Mouse (Mus musculus) liver, embryonic 14 days (tissue): Measurements from ENCODE around the gene Tmem110. TPM values are rescaled to one million over a fixed set of nuclear protein-coding genes. Genes with fewer than 3 reads are reported as not detected.

Experiments used
- polyA plus RNA-seq: library from polyadenylated mRNA; depleted of rRNA; stranded (reverse); fragments of >200 nt; gene quantifications from 2 replicates; pipeline ENCODE4 v1.2.3, GENCODE M21; 2012; rRNA removed

Gene Tmem110
- 5.8 and 6.3 TPM in 2 replicates for polyA plus RNA-seq

DNA sequence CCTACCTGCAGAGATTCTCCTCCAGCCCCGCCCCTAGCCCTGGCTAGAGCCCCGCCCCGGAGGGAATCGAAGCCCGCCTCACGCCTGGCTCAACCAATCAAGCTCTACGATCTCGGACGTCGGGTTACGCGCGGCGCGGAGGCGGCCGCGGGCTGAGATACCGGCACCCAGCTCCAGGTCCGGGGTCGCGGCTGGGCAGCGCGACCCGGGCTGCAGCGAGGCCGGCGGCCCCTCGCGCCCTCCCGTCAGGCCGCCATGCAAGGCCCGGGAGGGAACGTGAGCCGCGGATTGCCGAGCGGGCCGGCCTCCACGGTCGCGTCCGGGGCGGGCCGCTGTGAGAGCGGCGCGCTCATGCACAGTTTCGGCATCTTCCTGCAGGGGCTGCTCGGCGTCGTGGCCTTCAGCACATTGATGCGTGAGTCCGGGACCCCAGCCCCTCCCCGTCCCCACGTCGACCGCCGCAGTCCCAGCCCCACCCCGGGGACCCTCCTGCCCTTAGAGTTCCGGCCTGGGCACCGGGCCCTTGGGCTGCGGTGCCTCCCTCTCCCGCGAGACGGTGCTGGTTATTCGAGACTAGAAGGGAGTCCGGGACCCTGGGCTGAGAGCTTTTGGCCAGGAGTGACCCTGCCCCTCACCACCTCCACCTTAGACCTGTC, at the start of gene Tmem110:
Gene Tmem110, plus strand, starts transcription at position 115 of the 656 bp plus-strand sequence.

DNA sequence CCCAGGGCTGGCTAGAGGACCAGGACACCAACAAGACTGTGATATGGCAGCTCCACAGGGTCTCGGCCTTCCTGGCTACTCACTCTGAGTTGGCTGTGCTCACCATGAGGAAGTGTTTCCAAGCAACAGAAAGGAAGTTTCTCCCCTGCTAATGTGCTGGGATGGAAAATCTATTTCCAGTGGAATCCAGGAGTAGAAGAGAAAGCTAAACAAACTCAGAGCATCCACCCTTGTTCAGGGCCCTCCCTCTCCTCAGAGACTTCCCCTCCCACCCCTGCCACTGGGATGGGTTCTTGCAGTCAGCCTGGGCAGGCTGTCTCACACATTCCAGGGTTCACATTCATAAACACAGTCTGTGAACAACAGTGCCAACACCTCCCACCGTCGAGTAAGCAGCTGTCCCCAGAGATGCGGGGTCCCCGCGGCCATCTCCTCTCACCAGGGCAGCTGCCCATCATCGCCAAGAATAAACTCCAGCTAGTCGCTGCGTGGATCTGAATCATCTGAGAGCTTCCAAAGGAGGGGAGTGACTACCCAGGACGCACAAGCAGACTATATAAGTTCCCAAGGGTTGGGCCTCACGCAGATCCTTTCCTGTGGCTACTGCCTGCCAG, 53.7 kb downstream of the Tmem110 start, which contains the start of gene Mustn1:
Gene Mustn1, plus strand, starts transcription at position 243 of the 614 bp plus-strand sequence.

DNA sequence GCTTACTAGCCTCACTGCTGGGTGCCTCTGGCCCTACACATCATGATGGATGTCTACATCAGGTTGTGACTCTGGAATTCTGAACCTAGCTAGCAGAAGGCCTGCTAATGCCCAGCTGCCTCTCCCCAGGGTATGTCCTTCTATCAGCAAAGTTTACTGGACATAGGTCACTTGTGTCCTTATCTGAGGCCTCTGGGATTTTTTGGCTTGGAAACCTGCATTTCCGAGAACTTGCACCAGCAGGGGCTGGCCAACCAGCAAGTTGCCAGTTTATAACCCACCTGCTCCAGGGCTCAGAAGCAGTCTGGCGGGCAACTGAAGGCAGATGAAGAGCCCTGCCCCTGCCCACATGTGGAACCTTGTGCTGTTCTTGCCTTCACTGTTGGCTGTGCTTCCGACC, 60.8 kb downstream of the Tmem110 start, which contains the start of gene Itih4:
Gene Itih4, plus strand, starts transcription at position 273 of the 400 bp plus-strand sequence.

DNA sequence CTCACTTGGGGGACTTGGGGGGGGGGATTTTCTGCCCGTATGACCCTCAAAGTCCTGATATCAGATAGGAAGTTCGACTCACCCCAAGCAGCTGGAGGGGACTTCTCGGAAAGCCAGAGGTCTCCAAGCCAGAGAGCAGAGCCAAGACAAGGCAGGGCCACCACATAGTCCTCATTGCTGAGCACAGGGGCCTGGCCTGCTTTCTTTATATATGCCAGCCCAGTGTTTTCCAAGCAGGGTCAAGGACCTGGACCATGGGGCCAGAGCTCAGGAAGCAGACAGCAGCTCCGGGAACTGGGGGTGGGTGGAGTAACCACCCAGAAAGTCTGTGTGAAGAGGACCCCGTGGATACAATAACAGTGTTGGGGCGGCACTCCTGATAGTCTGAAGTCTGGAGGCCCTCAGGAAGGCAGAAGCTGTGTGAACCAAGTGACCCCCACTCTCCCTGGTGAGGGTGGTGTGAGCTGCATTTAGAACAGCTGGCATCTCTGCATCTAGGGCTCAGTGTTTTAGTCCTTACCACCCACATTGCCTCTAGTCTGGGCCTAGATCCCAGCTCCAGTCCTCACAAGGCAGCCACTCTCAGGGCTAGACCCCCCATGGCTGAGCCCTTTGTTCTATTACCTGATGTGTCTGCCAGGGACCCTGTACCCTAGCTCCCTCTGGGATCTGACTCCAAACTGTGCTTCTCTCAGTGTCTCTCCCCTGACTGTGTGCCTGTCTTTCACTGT, 98.2 kb downstream of the Tmem110 start, which contains the start of gene Itih3:
Gene Itih3, minus strand, starts transcription at position 386 of the 731 bp plus-strand sequence.

Other genes starting within 250 kb of the Tmem110 start
- 15.0 and 19.7 TPM in 2 replicates for gene Prkcd, start 199.4 kb upstream of the Tmem110 start, polyA plus RNA-seq
- 3.0 and 3.4 TPM in 2 replicates for gene Rft1, start 171.2 kb upstream of the Tmem110 start, polyA plus RNA-seq
- 3.3 and 4.7 TPM in 2 replicates for gene Sfmbt1, start 110.7 kb upstream of the Tmem110 start, polyA plus RNA-seq
- gene Mustn1, start 53.6 kb downstream of the Tmem110 start, polyA plus RNA-seq: 0.68 and 0.80 TPM in 2 replicates
- 53.8 and 54.5 TPM in 2 replicates for gene Itih4, start 60.9 kb downstream of the Tmem110 start, polyA plus RNA-seq
- 141 and 144 TPM in 2 replicates for gene Itih3, start 98.2 kb downstream of the Tmem110 start, polyA plus RNA-seq
- 25.6 and 28.8 TPM in 2 replicates for gene Itih1, start 117.7 kb downstream of the Tmem110 start, polyA plus RNA-seq
- 2.9 and 3.3 TPM in 2 replicates for gene Nek4, start 125.8 kb downstream of the Tmem110 start, polyA plus RNA-seq
- gene Glt8d1, start 175.8 kb downstream of the Tmem110 start, polyA plus RNA-seq: 19.0 and 20.2 TPM in 2 replicates
- gene Spcs1, start 176.1 kb downstream of the Tmem110 start, polyA plus RNA-seq: 159 and 174 TPM in 2 replicates
- gene Pbrm1, start 193.5 kb downstream of the Tmem110 start, polyA plus RNA-seq: 11.2 and 13.4 TPM in 2 replicates
- gene Gnl3, start 193.6 kb downstream of the Tmem110 start, polyA plus RNA-seq: 100 and 101 TPM in 2 replicates